Mouse (Mus musculus) mesoderm, embryonic 11.5 days (tissue): Measurements from ENCODE around the gene Ank2.

Experiments
- DNase-seq: peaks from one replicate; pipeline ENCODE4 v3.0.0-alpha.2; 2012; ENCODE audit warnings: low read depth, low spot score

The Ank2 gene

DNA sequence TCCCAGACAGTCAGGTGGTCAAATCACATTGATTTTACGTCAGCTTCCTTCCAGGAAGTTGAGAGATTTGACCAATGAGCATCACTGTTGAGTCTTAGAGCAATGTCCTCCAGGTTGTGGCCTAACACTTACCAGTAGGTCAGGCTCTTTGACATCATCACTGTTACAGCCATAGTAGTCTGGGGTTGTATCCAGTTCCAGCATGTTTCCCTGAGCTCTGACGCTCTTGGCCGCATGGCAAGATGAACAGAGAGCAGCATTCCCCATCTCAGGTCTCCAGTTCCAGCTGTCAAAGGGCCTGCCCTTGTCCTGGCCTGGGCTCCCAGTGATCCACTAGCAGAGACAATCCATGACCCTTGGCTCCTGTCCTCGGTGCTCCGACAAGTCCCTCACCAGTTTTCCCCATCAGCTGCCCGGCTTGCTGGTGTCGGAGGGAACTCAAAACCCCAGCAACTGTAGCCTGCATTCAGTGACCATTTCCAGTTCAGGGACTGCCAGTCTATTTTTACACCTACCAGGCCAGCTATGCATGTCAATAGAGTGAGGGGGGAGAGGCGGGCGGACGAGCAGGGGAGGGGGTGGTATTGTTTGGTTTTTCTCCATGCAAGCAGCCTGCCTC, 374.7 kb downstream of the Ank2 start:
- DNase-seq: no peak

DNA sequence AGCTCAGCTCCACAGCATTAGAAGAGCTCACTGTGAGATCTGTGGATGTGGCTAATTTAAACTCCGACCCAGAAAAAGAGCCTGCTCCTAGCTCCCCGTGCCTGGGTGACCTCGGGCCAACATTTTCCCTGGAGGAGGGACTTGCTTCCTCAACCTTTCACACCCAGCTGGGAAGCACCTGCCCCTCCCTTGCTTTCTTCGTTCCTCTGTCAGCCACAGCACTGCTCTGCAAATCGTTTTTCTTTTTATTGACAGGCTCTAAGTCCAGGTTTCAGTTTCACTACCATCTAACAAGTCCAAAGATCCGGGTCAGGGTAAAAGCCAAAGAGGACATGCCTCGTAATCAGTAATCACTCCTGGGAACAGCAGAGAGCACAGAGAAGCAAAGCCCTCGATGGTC, 375.8 kb downstream of the Ank2 start:
- no peak for DNase-seq

DNA sequence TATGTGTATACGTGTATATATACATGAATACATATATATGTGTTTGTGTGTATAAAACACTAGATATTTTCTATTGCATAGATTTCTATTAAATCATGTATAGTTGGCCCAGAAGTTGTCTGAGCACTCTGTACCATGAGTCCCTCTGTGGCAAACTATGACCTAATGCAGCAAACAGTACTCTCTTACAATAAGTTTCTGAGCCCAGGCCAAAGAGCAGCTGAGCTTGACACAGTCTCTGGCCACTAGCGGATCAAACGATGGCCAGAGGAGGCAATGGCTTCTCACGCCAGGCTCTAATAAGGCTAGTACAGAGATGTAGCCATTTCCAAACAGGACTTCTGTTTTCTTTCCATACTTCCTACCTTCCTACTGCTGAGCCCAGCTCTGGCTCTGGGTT, 380.4 kb downstream of the Ank2 start:
- DNase-seq: no peak

DNA sequence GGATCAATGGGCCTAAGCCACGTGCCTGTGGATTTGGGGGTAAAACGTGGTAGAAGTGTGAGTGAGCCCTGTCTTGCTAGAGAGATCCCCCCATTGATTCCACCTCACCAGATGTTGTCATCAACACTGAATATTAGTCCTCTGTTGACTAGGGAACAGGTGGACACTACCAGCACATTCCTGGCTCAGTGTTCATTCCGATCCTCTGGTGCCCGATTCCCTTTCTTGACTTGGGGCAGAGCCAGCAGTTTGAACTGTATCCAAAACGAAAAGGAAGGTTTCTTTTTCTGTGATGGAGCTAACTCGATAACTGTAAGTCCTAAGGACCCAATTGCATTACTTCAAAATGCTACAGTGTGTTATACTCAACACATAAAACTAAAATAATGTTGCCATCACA, 382.9 kb downstream of the Ank2 start:
- no peak for DNase-seq

DNA sequence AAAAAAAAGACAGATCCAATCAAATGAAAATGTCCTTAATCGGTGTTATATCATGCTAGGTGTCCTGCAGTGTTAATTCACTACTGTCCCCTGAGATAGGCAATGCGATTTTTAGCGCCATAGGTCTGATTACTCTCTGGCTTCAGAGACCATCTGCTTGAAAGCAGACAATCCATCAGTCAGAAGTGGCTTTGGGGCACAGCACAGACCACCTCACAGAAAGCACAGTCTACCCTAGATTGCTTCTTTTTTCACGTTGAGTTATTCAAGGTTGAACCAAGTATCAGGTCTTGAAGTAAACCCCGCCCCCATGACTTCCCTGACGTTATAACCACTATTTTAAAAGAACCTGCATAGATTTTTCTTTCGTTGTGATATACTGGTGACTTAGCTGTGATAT, 385.9 kb downstream of the Ank2 start:
- no peak for DNase-seq

DNA sequence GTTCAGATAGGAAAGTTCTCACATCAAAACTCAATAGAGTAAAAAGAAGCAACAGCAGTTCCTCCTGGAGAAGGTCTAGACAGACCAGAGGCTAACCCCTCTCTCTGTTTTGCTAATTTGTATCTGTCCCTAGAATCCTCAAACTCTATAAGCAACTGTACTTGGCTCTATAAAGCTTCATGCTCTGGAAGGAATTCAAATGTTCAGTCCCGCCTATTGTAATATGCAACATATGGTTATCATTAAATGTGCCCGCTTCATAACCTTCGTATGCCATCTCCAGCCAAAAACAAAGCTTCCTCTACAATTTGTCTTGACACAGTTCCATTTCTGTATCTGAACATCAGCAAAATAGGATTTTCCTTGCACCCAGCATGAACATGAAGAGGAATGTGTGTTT, 389.7 kb downstream of the Ank2 start:
- no peak for DNase-seq

DNA sequence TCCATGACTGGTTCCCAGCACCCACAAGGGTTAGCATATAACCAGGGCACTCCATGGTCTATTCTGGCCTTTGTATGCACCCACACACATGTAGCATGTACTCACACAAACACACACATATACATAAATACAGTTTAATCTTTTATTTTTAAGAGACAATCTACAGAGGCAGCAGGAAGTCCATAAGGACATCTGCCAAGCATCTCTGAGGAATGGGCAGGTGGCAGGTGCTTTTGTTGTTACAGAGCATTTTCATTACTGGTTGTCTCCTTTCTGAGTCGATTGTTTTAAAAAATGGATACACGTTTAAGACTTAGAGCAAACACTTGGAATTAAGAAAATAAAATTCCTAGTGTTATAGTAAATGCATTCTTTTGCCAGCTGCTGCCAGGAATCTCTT, 390.7 kb downstream of the Ank2 start:
- DNase-seq: no peak

DNA sequence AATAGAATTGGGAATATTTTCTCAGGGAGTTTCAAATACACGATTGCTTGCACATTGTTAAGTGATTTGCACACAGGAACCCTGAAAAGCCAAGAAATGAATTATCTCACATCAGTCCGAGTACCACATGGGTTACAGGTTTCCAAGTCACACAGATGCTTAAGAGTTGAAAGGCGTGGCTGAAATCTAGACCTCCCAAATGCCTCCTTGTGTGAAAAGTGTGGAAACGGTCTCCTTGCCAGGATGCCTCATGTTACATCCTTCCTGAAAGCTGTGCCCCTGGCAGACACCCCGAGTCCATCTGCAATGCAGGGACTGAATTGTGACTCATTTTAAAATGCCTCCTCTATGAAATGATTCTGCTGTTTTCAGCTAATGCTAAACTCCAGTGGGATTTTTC, 391.9 kb downstream of the Ank2 start:
- no peak for DNase-seq

DNA sequence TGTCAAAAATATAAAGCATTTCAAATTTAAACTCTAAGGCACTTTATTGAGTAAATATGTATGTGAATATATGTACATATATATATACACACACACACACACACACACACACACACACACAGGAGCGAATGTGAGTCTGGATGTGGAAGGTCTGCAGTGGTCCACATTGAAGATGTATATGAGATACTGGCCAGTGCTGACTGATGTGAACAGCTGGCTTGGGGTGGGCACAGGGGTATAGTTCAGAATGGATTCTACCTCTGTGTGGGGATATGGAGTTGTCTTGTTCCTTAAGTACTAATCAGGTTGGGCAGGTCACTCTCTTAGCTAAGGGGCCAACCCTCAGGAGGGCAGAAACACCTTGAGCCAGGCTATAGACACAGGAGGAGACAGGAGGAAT, 397.8 kb downstream of the Ank2 start:
- DNase-seq: no peak

DNA sequence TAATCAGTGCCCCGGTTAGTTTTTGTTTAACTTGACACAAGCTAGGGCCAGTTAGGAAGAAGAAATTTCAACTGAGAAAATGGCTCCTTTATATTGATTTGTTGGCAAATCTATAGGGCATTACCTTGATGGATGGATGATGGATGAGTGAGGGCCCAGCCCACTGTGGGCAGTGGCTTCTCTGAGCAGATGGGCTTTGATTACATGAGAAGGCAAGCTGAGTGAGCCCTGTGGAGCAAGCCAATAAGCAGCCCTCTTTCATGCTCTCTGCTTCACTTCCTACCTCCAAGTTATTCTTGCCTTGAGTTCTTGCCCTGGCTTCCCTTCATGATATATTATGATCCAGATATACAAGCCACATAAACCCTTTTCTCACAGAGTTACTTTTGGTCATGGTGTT, 401.4 kb downstream of the Ank2 start:
- no peak for DNase-seq

DNA sequence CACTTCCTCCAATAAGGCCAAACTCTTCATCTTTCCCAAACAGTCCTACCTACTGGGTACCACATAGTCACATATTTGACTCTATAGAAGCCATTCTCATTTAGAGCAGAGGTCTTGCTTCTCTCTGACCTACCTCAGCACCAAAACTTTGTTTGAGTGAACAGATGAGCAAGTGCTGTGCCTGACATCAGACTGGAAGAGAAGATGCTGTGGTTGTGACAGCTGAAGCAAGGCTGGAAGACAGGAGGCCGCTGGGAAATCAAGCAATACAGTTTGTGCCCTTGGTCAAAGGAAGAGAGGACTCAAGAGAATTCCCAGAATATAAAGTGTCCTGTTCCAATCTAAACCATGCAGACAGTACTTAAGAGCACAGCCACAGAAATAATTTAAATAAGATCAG, 402.0 kb downstream of the Ank2 start:
- DNase-seq: no peak

DNA sequence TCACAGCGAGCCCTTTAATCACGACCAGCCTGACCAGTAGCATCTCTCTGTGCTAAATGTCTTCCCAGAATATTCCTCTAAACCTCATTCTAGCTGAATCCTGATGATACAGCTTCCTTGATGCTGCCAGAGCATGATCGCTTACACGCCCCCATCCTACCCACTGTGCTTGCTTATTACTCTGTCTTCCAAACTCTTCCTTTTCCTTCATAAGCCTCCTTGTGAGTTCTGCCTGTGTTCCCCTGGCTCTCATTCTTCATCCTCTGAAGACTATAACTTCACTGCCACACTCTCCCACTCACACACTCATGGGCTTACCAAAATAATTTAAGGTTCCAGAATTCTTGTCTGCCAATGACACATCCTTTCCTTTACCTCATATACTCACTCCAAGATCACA, 405.5 kb downstream of the Ank2 start:
- DNase-seq: no peak

DNA sequence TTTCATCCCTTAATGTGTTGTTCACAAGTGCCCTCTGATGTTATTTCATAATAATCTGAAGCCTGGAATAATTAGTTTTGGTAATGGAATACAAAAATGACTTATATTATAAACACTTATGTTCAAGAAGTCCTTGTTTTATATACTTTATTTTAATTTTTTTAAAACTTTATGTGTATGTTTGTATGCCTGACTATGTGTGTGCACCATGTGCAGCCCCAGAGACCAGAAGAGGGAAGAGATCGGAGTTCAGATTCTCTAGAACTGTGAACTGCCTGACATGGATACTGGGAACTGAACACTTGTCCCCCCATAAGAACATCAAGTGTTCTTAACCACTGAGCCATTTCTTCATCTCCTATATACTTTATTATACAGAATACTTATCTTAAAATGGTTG, 411.6 kb downstream of the Ank2 start:
- DNase-seq: no peak

DNA sequence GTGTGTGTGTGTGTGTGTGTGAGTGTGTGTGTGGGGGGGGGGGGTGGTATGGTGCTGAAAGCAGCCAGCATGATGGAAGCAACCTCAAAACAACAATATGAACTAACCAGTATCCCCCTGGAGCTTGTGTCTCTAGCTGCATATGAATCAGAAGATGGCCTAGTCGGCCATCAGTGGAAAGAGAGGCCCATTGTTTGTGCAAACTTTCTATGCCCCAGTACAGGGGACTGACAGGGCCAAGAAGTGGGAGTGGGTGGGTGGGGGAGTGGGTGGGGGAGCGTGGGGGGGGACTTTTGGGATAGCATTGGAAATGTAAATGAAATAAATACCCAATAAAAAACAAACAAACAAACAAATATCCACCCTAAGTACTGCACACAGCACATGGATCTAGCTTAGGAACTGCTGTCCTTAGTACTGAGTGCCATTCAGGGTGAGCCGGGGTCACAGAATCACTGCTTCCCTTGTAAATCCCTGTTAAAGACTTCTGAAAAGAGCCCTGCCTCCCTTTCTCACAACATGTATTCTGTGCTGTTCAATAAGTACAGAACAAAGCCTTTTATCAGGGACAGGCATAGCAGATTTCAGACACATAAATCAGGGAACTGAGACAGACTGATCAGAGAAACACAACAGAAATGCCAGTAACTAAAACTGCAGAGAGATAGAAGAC, 412.2 kb downstream of the Ank2 start:
- DNase-seq: peak; percentile 76

DNA sequence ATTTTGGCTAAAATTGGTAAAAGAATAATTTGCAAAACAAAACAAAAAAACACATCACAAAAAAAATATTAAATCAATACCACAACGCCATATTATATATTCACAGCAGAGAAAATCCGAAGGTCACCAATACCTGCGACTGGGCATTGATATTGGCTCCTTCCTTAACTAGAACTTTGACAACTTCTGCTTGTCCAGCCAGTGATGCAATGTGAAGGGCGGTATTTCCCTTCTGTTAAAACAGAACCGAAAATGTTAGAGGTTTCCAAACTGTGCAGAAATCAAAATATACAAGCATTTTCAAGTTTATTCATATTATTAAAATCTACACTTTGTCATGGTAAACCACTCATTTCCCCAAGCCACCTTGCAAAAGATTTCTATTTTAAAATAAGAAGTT, 421.8 kb downstream of the Ank2 start:
- no peak for DNase-seq

DNA sequence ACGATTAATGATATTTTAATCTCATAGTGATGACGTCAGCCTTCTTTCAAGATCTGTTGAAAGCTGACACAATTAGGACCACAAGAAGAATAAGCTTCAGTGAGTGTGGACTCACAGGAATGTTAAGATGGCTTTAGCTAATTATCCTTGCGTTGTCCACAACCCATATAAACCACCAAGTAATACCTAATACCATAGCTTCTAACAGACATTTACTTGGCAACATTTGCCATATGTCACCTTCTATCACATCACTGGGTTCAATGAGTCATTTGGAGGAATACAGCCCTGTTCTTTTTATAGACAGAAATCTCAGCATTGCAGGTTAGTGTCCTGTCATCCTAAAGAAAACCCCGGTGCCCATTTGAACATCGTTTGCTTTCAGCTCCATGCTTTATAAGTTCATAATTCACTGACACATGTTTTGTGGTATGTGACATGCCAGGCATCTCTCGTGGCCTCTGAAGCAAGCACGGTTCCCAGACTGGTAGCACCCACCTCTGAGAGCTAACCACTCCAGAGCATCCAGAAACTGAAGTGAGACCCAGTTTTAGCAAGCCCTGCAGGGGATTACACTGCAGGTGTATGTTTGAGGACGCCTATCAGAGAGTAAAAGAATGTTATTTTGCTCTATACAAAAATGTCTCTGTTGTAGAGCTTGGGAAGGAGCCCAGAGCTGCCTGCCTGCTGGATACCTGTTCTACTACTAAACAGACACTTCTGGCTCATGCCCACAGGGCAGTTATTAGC, 423.4 kb downstream of the Ank2 start:
- DNase-seq: no peak

DNA sequence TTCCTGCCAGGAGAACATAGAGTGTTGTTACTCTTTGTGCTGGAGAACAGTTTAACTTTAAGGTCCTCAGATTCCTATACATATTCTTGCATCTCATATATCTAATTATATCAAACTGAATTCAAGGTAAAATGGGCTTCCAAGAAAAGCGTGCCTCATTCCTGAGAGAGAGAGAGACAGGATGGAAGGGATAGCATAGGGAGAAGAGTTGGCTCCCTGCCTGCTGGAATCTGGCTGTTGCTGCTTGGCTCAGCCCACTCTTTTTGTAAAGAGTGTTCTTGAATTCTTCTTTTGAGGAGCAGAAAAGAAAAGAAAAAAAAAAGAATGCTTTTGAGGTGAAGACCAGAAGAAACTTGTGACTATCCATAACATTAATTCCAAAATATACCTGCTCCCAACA, 427.7 kb downstream of the Ank2 start:
- no peak for DNase-seq

DNA sequence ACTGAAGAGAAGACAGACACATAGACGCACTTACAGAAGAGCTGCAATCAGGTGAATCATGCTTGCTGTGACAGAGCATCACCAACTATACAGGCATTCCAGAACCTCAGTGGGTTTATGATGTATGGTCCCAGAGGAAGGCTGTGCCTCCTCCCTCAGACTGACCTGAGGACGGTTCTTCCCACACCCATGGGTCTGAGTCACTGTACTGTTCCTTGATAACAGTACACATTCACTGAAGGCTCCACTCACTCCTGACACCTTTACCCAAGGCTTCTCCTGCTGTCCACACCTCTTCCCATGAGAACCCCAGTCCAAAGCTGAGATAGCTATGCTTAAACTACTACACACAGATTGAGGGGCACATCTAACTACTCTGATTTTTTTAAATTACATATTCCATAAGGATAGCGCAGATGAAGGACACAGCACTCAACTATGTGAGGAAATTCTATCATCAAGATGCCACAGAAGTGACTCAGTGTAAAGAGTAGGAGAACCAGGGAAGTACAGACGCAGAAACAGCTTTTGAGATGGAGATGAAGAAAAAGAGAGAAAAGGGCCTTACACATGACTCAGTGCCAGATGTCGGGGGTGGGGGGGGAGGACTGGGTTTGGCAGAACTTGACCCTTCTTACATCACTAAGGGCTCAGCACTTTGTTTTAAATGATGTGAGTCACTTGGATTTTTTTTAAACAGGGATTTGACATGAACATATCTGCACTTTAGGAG, 435.3 kb downstream of the Ank2 start:
- no peak for DNase-seq

DNA sequence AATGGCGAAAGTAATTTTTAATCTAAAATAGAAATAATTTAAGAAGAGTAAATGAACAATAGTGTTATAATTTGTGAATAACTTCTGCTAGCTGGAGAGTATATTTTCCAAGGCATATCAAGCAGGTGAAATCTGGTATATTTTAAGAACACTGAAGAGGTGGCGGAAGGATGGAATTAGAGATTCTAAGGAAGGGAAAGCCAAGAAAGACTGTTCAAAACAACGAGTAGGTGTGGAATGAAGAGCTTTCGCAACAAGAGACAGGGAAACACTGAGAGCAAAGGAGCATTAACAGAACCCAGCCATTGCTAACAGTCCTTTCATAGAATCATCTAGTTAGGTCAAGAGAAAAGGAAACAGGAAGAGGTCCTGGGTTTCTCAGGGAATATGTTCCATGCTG, 439.5 kb downstream of the Ank2 start:
- no peak for DNase-seq

DNA sequence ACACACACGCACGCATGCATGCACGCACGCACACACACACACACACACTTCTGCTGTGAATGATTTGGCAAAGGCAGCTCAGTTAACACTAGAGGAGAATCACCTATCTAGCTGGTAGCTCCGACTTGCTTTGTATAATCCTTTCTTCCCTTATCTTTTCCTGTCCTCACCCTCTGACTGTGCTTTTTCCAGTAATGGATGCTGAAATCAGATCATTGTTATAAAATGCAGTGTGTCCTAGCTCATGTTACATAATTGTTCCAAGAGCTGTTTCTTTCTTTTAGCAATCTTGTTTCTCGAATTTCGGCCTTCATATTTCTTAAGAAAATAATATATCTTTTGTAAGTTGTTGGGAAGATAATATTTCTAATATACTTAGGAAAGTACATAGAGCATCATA, 457.9 kb downstream of the Ank2 start:
- no peak for DNase-seq

DNA sequence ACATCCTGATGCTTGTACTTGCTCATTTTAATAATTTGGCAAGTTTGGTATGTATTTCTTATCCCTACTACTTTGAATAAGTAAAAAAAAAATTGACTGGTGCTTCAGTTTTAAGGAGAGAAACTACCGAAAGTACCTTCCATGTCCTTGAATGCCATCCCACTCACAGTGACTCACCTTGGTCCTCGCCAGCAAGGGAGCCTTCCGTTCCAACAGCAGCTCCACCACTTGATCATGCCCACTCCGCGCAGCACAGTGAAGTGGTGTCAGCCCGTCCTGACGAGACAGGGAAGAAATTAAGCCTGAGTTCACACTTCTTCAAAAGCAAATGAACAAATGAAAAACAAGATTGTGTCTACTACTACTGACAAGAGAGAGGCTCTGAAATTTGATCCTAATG, 460.6 kb downstream of the Ank2 start:
- DNase-seq: no peak

DNA sequence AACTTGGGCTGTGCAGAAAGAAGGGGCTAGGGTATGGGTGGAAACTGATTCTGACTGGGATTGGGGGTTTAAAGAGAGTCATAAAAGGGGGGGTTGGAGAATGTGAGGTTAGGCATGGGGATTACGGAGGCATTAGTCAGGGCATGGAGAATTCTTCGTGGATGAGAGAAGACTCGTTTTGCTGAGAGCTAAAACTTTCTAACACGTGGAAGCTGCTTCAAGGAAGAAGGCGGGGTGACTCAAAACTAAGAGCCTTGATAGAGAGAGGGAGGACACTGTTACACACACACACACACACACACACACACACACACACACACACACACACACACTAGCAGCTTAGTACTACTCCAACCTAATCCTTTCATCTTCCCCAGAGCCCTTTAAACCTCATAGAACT, 463.0 kb downstream of the Ank2 start:
- DNase-seq: no peak

DNA sequence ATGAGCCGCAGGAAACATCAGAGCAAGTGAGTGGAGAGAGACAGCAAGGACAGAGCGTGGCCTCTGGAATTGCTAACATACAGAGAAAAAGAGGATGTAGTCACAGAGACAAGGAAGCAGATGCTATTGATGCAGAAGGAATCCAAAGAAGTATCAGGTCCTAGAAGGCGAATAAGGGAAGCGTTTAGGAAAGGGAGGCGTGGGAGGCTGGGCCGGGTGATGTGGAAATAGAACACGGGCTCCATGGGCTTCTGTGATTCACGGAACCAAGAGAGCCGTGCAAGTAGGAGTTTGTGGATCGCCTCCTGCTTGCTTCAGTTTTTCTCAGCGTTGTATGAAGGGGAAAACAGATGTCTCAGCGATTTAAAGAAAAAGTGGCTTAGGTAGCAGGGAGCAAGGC, 463.6 kb downstream of the Ank2 start:
- DNase-seq: no peak
